Mouse (Mus musculus) frontal cortex, adult (tissue): ENCODE results near the gene Bace1.

Source experiments
- ATAC-seq: cut with Nextera tagmentation; 2 replicates; pipeline ENCODE4 v1.9.2; 2017; ENCODE audit warnings: mild to moderate bottlenecking, moderate library complexity, mixed read lengths; ENCODE audit not compliant: low TSS enrichment

Gene Bace1

GRCm38 (mm10) chr9:45905196-45905595 is 66.8 kb downstream of the Bace1 start:
- ATAC-seq, result no peak

DNA sequence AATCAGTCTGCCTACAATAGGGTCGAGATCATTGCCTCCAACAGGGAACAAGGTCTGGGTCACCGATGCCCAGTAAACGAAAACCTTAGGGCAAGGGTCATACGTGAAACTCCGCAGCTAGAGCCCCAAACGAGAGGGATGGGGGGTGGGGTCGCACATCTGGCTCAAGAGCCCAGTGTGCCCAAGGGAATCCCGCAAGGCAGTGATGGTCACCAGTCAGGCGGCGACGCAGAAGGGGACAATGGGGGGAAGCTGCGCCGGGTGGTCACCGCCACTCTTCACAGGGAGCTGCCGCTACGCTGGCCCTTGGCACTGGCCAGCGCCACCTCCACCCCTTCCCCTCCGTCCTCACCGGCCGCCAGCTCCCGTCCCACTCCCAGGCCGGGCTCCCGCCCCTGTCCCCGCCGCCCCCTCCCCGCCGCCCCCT is 67.4 kb downstream of the Bace1 start:
- no peak for ATAC-seq

DNA sequence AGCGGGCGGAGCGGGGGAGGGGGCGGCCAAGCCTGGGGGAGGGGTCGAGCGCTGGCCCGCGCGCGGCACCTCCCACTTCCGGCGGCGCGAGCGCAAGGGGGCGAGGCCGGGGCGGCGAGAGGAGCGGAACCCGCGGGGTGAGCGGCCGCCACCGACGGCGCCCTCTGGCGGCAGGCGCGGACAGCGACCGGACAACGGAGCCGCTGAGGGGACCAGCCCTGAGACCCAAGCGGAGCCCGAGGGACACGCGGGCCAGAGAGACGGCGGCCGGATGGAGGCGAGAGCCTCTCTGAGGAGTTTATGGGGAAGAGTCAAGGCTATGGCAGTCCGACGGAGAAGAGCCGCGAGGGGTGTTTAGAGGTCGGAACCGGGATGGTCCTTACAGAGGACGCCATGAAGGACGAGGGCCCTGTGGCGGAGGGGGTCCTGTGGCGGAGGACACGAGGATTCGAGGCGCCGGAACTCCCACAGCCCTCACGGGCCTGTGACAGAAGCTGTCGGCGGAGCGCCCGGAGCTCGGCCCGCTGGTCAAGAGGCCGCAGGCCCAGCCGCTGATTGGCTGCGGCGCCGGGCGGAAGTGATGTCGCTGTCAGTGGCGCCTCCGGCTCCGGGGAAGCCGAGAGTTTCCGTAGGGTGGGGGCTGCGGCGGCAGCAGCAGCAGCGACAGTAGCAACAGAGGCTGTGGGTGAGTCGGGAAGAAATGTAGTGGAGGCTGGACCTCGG is 68.1 kb downstream of the Bace1 start, which contains the start of the genes Pcsk7 and Rnf214:
Pcsk7 (plus strand) TSS at position 143 of the 723 bp plus-strand sequence.
Rnf214 (minus strand) TSS at position 557 of the 723 bp plus-strand sequence.
- ATAC-seq, result peak; percentile 94

DNA sequence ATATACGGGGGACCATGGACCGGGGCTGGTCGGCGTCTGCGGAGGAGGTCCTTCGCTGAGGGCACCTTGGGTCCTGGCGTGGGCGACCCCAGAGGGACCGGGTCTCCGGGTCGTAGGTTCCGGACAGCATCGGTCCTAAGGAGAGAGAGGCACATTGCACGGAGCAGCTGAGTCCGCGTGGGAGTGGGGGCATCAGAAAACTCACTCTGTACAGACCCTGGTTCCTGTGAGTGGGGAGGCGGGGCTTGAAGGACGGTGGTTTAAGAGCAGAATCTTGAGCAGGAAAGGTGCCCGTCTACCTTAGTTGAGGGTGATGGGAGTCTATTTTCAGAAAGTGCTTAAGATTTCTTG is 68.7 kb downstream of the Bace1 start:
- peak; percentile 13 for ATAC-seq

DNA sequence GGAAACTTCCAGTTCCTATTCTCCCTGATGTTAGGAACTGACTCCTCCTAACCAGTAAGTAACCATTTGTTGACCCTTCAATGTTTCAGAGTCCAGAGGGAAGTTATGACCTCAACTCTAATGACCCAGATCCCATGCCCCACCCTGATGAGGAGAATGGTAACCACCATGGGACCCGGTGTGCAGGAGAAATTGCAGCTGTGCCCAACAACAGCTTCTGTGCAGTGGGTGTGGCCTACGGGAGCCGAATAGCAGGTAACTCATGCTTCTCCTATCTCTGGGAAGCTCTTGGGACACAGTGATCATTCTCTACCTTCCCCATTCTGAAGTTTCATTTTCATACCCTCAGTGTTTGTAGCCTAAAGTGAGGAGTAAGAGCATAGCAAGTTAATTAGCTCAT is 72.6 kb downstream of the Bace1 start:
- no peak for ATAC-seq

GRCm38 (mm10) chr9:45911673-45912072 is 73.3 kb downstream of the Bace1 start:
- no peak for ATAC-seq
